Mouse (Mus musculus) liver, adult 2 months (tissue): ENCODE results near the gene Cd63.

ENCODE experiments used
- CTCF ChIP-seq: fragments of 200-500 bp; IDR thresholded peaks from 2 replicates; pipeline ENCODE4 v1.5.1; 2011; ENCODE audit warnings: low read depth, low read length, control low read depth
- POLR2A ChIP-seq: fragments of 200-500 bp; IDR thresholded peaks from 2 replicates; pipeline ENCODE4 v1.6.1; 2011; ENCODE audit warnings: low read length, control low read depth; ENCODE audit not compliant: insufficient read depth; ENCODE audit errors: extremely low read depth

DNA sequence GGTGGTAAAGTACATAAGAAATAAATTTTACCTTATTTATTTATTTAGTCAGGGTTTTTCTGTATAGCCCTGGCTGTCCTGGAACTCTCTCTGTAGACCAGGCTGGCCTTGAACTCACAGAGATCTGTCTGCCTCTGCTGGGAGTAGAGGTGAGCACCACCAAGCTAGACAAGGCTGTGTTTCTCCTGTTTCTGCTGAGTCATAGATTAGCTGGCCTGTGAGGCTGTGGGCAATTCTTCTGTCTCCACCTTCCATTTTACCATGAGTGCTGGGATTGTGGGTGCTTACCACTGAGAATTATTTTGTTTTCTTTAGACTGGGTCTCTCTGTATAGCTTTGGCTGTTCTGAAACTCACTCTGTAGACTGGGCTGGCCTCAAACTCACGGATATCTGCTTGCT, 620 bp downstream of the Cd63 start:
- TF ChIP-seq CTCF: no peak
- no peak for TF ChIP-seq POLR2A
